Mouse (Mus musculus) urinary bladder, postnatal 14 days (tissue): ENCODE data around the gene Olfr1269.

Experiments used
- DNase-seq: peaks from one replicate; pipeline ENCODE4 v3.0.0; 2021; ENCODE audit warnings: low spot score

Gene Olfr1269

DNA sequence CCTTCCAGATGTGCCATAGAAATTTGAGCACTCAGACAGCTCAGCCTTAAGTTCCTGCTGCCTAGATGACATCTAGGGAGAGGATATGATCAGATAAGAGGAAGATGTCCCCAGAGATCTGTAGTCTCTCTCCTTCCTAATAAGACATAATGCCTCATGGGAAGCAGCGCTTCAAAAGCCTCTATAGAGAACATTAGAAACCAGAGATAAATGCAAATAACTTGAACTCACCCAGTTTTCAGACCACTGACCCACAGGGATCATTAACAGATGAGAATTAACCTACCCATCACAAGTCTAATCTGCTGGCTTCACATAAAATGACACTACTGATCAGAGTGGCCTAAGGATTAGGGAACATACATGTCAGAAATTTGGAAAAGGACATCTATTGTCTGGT lies at the start of gene Olfr1269:
Gene Olfr1269 (minus strand): TSS at position 101 of the 400 bp plus-strand sequence.
- no peak for DNase-seq

DNA sequence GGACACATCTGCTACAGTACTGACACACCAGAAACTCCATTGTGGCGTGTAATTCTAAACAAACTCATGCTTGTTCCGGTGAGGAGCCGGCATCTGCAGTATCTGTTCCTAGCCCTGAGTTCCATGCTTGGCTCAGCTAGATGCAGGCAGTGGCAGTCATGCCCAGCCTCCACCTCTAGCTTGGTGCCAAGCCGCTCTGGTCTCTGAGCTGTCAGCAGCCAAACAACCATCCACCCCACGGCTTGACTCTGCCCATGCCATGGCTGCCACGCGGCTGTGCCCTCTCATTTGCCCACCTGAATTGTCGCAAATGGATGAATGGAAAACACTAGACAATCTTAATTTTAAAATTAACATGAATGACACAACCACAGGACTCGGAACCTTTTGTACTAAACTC lies 32.7 kb upstream of the Olfr1269 start:
- DNase-seq = no peak

DNA sequence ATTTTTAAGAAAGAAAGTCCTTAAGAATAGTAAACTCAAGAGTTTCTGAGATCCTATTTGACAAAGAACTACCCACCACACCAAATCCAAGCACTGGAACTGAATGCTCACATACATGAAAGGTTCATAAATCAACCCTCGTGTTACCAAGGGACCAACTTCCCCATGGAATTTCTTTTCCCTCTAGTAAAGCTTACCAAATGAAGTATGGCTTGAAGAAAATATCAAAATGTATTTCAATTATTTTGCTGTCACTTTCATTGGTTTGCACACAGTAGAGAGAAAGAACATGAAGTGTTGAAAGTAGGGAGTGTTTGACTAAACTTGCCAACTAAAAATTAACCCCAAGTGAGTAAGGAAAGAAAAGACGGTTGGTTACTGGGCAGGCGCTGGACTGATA lies 31.8 kb upstream of the Olfr1269 start, which contains the start of gene Olfr1270:
Gene Olfr1270 (minus strand): TSS at position 101 of the 400 bp plus-strand sequence.
- DNase-seq = no peak

DNA sequence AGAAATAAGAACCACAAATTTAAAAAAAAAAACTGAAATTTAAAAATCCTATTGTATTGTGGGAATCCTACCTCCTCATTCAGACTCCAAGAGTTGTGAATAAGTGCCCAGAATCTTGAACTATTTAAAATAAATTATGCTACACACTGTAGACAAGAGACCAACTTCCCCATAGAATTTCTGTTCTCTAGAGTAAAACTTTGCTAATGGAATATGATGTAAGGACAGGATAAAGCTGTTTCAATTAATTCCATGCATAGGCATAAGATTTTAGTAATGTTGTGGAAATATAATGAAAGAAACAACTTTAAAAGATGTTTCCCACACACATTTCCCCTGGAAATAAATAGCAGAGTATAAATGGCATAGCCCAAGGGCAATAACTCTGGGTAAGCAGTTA lies 21.0 kb upstream of the Olfr1269 start, which contains the start of gene Olfr32:
Gene Olfr32 (minus strand): TSS at position 101 of the 400 bp plus-strand sequence.
- DNase-seq = no peak

DNA sequence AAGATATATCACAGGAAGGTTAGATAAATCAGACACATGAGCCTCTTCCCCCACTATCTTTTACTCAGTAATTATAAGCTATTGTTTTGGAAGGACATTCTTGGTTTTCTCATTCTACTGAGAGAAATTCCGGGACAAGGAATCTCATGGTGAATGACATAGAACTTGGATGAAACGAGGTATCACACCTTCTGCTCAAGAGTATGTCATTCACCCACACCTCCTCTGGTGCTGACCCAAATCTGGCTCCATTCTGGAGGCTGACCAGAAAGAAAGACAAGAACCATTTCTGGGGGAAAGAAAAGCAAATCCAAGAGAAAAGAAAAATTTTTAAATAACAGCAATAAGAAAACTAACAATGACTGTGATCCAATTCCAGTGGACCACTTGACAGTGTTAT lies 51.1 kb downstream of the Olfr1269 start:
- no peak for DNase-seq
